Mouse (Mus musculus) liver, adult 2 months (tissue): ENCODE measurements around the gene Psmd12.

ENCODE experiments used
- CTCF ChIP-seq: fragments of 200-500 bp; IDR thresholded peaks from 2 replicates; pipeline ENCODE4 v1.5.1; 2011; ENCODE audit warnings: low read depth, low read length, control low read depth
- POLR2A ChIP-seq: fragments of 200-500 bp; IDR thresholded peaks from 2 replicates; pipeline ENCODE4 v1.6.1; 2011; ENCODE audit warnings: low read length, control low read depth; ENCODE audit not compliant: insufficient read depth; ENCODE audit errors: extremely low read depth

DNA sequence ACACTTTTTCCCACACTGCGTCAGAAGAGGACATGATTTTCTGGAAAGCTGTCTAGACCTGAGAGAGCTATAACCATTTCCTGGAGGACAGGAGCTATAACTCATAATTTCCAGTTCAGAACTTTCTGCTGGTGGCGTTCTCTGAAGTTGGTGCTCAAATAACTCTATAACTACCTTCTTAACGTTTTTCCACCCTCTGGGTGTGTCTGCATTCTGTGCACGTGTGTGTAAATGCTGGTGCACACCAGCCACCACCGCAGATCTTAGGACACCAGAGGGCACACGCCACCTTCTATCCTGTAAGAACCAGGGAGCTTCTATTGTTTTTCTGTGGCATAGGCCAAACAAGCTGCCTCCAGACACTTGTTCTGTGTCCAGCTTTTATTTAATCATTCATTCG lies 20.3 kb upstream of the Psmd12 start:
- no peak for TF ChIP-seq POLR2A
- TF ChIP-seq CTCF, result no peak
